Mouse (Mus musculus): Measurements from ENCODE around the gene 1700017N19Rik. TPM values are rescaled to one million over a fixed set of nuclear protein-coding genes. Genes with fewer than 3 reads are reported as not detected.

Gene 1700017N19Rik
- 0.14 TPM in 1 of 2 replicates, not detected in the other for polyA plus RNA-seq (2015; fragmentation: Nextera tagmentation; extraction: Ambion mirVana)

DNA sequence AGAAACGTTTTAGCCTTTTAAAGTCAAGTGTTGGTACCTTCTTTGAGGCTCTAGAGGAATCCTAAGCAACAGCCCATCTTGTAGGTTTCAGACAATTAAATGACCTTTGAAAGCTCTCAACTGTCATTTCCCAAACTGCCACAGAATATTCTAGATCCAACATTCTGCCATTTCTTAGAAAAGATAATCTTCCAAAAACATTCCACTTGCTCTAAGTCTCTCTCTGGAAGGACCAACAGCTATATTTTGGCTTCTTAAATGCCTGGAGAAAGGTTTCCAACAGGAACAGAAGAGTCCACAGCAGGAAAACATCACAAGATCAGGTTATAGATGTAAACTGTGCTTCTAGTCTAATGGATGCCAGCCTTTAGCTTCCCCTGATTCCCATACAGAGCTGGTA is at the start of gene 1700017N19Rik, which contains the start of gene 4930430F08Rik:
Gene 1700017N19Rik (plus strand): TSS at position 162 of the 400 bp plus-strand sequence.
Gene 4930430F08Rik (minus strand): TSS at position 101 of the 400 bp plus-strand sequence.

Other genes starting within 250 kb of the 1700017N19Rik start
- not detected in 2 replicates for gene Gm4302, start 249.6 kb upstream of the 1700017N19Rik start, polyA plus RNA-seq (2015; fragmentation: Nextera tagmentation; extraction: Ambion mirVana)
- gene Gm4303, start 244.5 kb upstream of the 1700017N19Rik start, polyA plus RNA-seq (2015; fragmentation: Nextera tagmentation; extraction: Ambion mirVana) = not detected in 2 replicates
- not detected in 2 replicates for gene Gm4305, start 239.4 kb upstream of the 1700017N19Rik start, polyA plus RNA-seq (2015; fragmentation: Nextera tagmentation; extraction: Ambion mirVana)
- gene Gm4307, start 229.1 kb upstream of the 1700017N19Rik start, polyA plus RNA-seq (2015; fragmentation: Nextera tagmentation; extraction: Ambion mirVana) = not detected in 2 replicates
- not detected in 2 replicates for gene Gm4312, start 207.9 kb upstream of the 1700017N19Rik start, polyA plus RNA-seq (2015; fragmentation: Nextera tagmentation; extraction: Ambion mirVana)
- gene Tmtc3, start 103.1 kb upstream of the 1700017N19Rik start, polyA plus RNA-seq (2015; fragmentation: Nextera tagmentation; extraction: Ambion mirVana) = 5.5 and 8.0 TPM in 2 replicates
- 3.5 and 4.3 TPM in 2 replicates for gene Cep290, start 102.9 kb upstream of the 1700017N19Rik start, polyA plus RNA-seq (2015; fragmentation: Nextera tagmentation; extraction: Ambion mirVana)
- 14.4 and 14.5 TPM in 2 replicates for gene 4930430F08Rik, start 61 bp upstream of the 1700017N19Rik start, polyA plus RNA-seq (2015; fragmentation: Nextera tagmentation; extraction: Ambion mirVana)